Mouse (Mus musculus) frontal cortex, postnatal 25 days (tissue): ENCODE results near the gene Gm128.

Experiments
- DNase-seq, 2 experiments: peaks; one replicate each; pipeline ENCODE4 v3.0.0; 2022; ENCODE audit warnings: low spot score in 2 of 2

Gm128 gene

DNA sequence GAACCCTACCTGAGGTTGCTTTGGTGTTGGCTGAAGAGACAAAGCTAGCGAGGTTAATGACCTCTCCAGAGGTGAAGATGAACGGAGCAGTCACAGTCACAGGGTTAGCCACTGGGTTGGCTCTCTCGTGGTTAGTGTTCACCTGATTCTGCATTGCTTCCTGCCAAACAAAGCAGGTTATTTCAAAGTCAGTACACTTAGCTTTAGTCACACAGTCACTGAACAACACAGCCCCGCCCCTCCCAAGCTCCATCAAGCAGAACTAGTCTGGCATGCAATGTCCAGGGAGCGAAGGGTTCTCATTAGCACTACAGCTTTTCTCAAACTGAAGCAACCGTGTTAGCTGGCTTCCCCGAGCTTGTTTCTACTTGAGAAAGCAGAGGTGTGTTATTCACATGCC lies 41.3 kb downstream of the Gm128 start:
- no peak for DNase-seq

GRCm38 (mm10) chr3:95199101-95199500 lies 42.3 kb downstream of the Gm128 start:
- DNase-seq, result no peak

DNA sequence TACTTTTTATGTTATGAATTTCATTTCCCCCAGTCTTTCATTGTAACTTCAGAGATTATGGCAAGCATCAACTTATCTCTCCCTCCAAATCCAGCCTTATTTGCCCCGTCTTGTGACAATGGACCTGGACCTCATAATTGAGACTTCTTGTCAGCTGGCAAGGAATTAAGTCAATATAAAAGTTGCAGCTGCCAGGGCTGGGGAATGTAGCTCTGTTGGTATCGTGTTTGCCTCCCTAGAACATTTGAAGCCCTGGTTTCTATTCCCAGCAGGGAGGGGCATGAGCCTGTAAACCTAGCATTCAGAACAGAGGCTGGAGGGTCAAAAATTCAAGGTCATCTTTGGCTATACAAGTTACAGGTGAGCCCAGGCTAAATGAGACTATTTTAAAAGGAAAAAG lies 45.6 kb downstream of the Gm128 start:
- DNase-seq, result no peak

DNA sequence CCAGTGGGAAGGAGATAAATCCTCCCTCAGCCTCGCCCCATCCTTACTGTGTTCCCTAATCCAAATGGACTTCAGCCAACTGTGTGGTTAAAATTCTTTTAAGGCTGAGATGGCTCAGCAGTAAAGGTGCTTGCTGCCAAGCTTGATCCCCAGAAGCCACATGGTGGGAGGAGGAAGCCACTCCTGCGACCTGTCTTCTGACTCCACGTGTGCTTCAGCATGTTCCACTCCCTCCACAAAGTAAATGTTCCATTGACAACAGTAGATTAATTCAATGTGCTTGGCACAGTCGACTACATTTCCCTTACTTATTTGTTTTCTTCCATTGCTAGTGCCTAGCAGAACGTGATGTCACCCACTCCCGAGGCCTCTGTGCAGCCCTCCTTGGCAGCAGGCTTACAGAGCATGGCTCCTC lies 46.7 kb downstream of the Gm128 start:
- no peak for DNase-seq
